Mouse (Mus musculus) testis, adult 2 months (tissue): ENCODE measurements around the gene Dyrk1a. TPM values are rescaled to one million over a fixed set of nuclear protein-coding genes. Genes with fewer than 3 reads are reported as not detected.

Source experiments
- H3K27ac ChIP-seq: fragments of 200-500 bp; 2 replicates; pipeline ENCODE4 v1.5.1; 2012; ENCODE audit warnings: low read depth, low read length; ENCODE audit not compliant: control insufficient read depth, insufficient read depth
- H3K27me3 ChIP-seq: fragments of 200-500 bp; 2 replicates; pipeline ENCODE4 v1.6.1; 2012; ENCODE audit warnings: mild to moderate bottlenecking, low read length, moderate library complexity; ENCODE audit not compliant: control insufficient read depth, insufficient read depth
- H3K36me3 ChIP-seq: fragments of 200-500 bp; 2 replicates; pipeline ENCODE4 v1.6.1; 2012; ENCODE audit warnings: mild to moderate bottlenecking, low read length; ENCODE audit not compliant: control insufficient read depth, insufficient read depth
- H3K4me1 ChIP-seq: fragments of 200-500 bp; 2 replicates; pipeline ENCODE4 v1.6.1; 2012; ENCODE audit warnings: low read length; ENCODE audit not compliant: control insufficient read depth, insufficient read depth
- H3K4me3 ChIP-seq: fragments of 200-500 bp; 2 replicates; pipeline ENCODE4 v1.5.1; 2012; ENCODE audit warnings: low read depth, mild to moderate bottlenecking, low read length, moderate library complexity, mixed read lengths; ENCODE audit not compliant: control insufficient read depth
- CTCF ChIP-seq: fragments of 200-500 bp; IDR thresholded peaks from 2 replicates; pipeline ENCODE4 v1.5.1; 2012; ENCODE audit warnings: low read depth, mild to moderate bottlenecking, inconsistent platforms, low read length, moderate library complexity; ENCODE audit not compliant: control insufficient read depth, insufficient read depth, insufficient replicate concordance
- POLR2A ChIP-seq: fragments of 200-500 bp; IDR thresholded peaks from 2 replicates; pipeline ENCODE4 v1.6.1; 2012; ENCODE audit warnings: low read depth, mild to moderate bottlenecking, inconsistent platforms, low read length, moderate library complexity; ENCODE audit not compliant: control insufficient read depth
- polyA plus RNA-seq: library from polyadenylated mRNA; depleted of rRNA; stranded (reverse); fragments of >200 nt; gene quantifications from 2 replicates; pipeline ENCODE4 v1.2.3, GENCODE M21; 2012; rRNA removed

The Dyrk1a gene
- 14.0 and 15.0 TPM in 2 replicates for polyA plus RNA-seq

DNA sequence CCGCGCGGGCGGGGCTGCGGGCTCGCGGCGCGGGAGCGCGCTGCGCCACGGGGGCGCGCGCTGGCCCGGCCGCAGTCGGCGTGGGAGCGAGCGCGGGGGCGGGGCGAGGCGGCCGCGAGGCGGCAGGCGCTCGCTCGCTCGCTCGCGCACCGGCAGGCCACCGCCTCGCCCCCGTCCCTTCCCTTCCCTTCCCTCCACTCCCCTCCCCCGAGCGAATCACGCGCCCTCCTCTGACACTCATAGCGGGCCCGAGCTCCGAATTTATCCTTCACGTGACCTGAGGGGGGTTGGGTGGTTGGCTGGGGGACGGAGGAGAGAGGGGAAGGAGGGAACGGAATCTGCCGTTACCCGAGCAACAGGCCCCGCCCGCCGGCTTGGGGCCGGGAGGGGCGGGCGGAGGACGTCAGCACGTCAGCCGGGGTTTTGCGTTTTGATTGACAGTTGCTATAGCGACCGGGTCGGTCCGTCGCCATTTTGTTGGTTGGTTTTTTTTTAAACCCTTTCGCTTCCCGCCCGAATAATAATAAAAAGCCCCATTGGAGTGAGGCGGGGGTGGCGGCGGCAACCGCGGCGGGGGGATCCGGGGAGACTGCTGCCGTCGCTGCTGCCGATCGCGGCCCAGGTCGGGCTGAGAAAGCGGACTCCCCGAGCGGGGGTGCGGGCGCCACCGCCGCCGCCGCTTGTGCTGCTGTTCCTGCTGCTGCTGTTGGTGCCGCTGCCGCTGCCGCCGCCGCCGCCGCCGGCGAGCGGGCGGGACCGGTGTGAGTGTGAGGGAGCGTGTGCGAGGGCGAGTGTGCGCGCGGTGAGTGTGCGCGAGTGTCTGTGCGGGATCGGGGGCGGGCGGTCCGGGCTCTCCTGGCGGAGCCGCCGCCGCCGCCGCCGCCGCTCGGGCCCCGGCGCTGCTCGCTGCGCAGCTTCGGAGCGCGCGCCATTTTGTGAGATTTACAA lies at the start of gene Dyrk1a:
TSS of gene Dyrk1a (plus strand) at position 782 of the 948 bp plus-strand sequence.
- H3K4me1 ChIP-seq = peaks cover 15% of the 10 kb centered on the region
- H3K36me3 ChIP-seq = no peaks in the 10 kb centered on the region
- H3K27me3 ChIP-seq = no peaks in the 10 kb centered on the region
- peak within 1 kb of the TSS; percentile 99 for H3K4me3 ChIP-seq
- peak within 1 kb of the TSS; percentile 98 for H3K27ac ChIP-seq
- TF ChIP-seq CTCF (no peak), POLR2A (0 out of 2 replicates have a peak, but pooled peaks have one; percentile 6)

DNA sequence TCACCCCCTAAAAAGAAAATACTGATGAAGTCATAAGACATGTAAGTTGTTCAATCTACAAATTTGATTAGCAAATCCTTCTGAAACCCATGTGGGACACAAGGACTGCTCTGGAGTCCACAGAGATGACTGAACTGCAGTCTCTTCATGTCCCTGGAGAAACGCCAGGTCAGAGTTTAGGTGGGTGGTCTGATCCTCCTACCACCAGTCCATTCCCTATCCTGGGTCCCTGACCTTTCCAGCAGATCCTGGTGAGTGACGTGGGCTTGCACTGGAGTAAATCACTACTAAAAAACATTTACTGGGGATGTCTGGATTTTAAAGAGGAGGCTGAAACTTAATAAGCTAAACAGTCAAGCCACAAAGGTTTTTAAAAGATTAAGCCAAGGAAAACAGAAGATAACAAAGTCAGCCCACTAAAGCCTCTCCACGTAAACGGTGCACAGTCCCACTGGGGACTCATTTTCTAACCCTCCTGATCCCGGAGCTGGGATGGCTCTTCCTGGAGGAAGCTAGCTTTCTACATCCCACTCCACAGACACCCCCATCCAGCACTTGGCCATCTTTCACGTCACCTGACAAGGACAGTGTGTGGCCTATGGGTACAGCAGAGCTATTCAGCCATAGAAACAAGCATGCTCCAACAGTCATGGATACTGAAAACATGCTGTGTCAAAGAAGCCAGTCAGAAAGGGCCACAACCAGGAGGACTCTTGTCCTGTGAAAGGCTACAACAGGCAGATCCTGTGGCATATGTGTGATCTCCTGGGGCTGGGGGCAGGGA lies 46.0 kb upstream of the Dyrk1a start:
- H3K4me3 ChIP-seq = no peak overlapping the region
- H3K27ac ChIP-seq = peak overlapping the region; percentile 24; the same call in 1 of the 2 replicates
- H3K27me3 ChIP-seq = no peaks in the 10 kb centered on the region
- H3K36me3 ChIP-seq = no peaks in the 10 kb centered on the region
- peaks cover 5% of the 10 kb centered on the region for H3K4me1 ChIP-seq
- TF ChIP-seq CTCF (no peak), POLR2A (no peak)

DNA sequence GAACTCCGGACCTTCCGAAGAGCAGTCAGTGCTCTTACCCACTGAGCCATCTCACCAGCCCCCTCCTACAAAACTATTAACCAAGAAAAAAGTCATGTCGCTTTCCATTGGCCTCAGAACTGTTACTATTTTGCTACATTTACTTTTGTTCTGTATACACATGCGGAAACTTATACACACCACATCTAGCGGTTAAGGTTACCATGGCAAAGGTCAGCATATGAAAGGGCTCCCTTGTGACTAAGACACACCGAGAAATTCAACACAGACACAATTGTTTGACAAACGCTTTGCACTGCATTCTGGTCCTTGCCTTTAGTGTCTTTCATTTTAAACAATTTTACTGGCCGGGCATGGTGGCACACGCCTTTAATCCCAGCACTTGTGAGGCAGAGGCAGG lies 45.1 kb upstream of the Dyrk1a start:
- Histone ChIP-seq H3K4me3 (no peak overlapping the region), H3K36me3 (no peaks in the 10 kb centered on the region), H3K27me3 (no peaks in the 10 kb centered on the region), H3K4me1 (peaks cover 3% of the 10 kb centered on the region; the same call in 1 of the 2 replicates), H3K27ac (no peak overlapping the region)
- no peak for TF ChIP-seq POLR2A
- TF ChIP-seq CTCF = no peak

DNA sequence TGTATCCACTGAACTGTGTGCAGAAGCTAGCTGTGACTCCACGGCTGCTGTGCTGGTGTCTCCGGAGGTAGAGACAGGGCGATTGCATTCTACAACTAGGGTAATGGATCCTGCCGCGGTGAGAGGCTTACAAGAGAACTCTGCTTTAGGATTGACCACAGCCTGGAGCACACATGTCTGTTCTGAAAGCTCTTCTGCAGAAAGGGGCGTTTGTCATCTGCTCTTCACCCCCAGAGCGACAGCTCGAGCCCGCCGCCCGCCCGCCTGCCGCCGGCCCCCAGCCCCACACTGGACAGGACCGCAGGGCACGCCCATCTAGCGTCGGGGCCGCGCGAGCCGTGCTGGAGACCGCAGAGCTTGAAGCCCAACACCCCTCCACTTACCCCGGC lies 43.9 kb upstream of the Dyrk1a start:
- H3K4me1 ChIP-seq = peaks cover 3% of the 10 kb centered on the region; the same call in 1 of the 2 replicates
- no peaks in the 10 kb centered on the region for H3K36me3 ChIP-seq
- TF ChIP-seq CTCF = no peak
- TF ChIP-seq POLR2A = no peak
- peak overlapping the region; percentile 82 for H3K4me3 ChIP-seq
- no peaks in the 10 kb centered on the region for H3K27me3 ChIP-seq
- peak overlapping the region; percentile 85 for H3K27ac ChIP-seq

DNA sequence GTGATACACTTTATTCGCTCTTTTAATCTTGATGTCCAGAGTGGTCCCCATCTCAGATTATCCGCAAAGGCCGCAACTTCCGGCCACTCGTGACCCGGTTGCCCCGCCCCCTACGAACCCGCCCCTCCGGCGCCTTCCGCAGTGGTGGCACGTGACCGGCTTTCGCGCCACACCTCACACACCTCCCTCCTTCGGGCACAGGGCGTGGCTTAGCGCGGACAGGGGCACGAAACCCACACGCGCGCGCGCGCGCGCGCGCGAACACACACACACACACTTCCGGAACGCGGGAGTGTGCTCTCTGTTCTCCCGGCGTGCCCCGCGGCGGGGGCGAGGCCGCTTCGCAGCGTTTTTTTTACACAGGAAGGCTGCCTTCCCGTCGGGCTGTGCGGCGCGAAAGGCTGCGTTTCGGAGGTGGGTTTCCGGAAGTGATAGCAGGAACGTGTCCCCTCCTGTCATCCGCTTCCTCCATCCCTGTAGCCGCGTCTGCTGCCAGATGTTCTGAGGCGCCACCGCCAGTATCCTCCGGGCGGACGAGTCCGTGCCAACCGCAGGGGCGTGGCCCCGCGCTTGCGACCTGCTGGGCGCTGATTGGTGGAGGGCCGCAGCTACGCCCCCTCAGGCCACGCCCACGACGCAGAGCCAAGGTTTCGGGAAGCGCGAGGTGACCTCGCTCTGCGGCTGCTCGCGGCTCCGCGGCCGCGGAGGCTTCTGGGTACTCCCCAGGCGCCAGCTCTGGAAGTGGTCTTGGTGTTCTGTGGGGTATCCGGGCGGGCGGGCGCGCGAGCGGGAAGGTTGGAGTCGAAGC lies 43.3 kb upstream of the Dyrk1a start, which contains the start of gene Vps26c:
TSS of gene Vps26c (minus strand) at position 487 of the 808 bp plus-strand sequence.
- peak within 1 kb of the TSS; percentile 90 for H3K27ac ChIP-seq
- no peaks in the 10 kb centered on the region for H3K36me3 ChIP-seq
- H3K27me3 ChIP-seq = no peaks in the 10 kb centered on the region
- TF ChIP-seq POLR2A = peak; percentile 85
- TF ChIP-seq CTCF = no peak
- peak within 1 kb of the TSS; percentile 82 for H3K4me3 ChIP-seq
- peaks cover 3% of the 10 kb centered on the region; the same call in 1 of the 2 replicates for H3K4me1 ChIP-seq

DNA sequence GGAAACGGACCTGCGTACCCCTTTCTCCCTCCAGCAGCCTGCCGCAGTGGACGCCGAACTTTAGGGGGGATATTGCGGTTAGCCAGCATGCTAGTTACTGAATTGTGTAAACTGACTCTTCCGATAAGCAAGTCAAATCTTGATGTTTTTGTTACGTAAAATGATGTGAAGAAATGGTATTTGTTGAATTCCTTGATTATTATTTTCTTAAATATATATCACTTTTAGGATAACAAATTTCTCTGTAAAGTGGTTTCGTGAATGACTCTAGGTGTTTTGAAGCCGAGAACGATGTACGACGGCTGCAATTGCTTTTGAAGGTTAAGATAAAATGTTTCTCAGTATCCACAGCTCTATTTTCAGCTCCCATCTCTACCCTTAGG lies 42.7 kb upstream of the Dyrk1a start:
- no peaks in the 10 kb centered on the region for H3K36me3 ChIP-seq
- peak overlapping the region; percentile 86 for H3K27ac ChIP-seq
- no peaks in the 10 kb centered on the region for H3K27me3 ChIP-seq
- TF ChIP-seq CTCF = no peak
- no peak for TF ChIP-seq POLR2A
- H3K4me3 ChIP-seq = peak overlapping the region; percentile 82
- peaks cover 3% of the 10 kb centered on the region; the same call in 1 of the 2 replicates for H3K4me1 ChIP-seq
